Mouse (Mus musculus): ENCODE measurements around the gene Gm17622.

Gene Gm17622

DNA sequence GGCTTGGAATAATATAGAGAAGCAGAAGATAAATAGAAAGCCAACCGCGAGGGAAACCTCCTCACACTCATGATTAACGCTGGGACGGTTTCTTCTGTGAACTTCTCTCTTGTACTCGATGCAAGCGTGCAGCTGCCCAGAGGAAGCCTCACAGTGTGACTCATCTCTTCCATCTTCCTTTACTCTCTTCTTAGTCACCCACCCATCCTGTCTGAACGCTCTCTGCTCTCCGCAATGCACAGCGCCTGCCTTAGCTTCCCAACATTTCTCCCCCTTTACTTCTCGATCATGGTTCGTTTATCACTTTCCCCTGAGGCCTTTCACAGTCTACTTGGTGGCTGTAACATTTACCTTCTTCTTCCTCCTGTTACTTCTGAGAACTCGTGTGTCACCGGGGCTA lies 20.1 kb downstream of the Gm17622 start:
- no peak for DNase-seq (ENCODE audit: low spot score)

DNA sequence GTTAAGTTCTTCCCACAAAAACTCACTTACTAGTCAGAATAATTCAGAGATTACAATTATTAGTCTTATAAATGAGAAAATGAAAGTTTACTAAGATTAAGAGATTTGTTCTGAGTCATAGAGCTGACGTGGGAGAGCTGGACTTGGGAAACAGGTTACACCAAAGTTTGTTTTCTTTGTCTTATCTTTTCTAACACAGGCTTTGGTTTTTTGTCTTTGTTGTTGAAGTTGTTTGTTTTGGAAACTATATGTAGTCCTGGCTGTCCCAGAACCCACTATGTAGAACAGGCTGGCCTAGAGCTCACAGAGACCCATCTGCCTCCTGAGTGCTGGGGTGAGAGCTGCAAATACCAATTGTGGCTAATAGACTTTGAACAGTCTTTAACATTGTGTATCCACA lies 20.7 kb downstream of the Gm17622 start:
- DNase-seq (ENCODE audit: low spot score): no peak

DNA sequence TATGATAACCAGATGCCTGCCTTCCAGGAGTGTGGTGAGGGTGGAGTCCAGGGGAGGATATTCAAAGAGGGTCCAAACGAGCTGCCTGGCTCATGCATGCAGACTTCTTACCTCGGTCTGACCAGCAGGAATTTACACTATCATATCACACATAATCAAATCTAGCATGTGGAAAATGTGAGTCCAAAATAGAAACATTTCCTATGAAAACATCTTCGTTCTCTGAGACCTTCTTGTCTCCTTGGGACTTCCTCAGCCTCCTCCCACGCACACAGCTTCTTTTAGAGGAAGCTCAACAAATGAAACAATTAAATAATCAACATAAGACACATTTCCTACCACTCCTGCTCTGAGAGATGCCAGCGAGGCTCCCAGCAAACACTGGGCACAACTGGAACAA lies 21.4 kb downstream of the Gm17622 start:
- DNase-seq (ENCODE audit: low spot score): no peak

DNA sequence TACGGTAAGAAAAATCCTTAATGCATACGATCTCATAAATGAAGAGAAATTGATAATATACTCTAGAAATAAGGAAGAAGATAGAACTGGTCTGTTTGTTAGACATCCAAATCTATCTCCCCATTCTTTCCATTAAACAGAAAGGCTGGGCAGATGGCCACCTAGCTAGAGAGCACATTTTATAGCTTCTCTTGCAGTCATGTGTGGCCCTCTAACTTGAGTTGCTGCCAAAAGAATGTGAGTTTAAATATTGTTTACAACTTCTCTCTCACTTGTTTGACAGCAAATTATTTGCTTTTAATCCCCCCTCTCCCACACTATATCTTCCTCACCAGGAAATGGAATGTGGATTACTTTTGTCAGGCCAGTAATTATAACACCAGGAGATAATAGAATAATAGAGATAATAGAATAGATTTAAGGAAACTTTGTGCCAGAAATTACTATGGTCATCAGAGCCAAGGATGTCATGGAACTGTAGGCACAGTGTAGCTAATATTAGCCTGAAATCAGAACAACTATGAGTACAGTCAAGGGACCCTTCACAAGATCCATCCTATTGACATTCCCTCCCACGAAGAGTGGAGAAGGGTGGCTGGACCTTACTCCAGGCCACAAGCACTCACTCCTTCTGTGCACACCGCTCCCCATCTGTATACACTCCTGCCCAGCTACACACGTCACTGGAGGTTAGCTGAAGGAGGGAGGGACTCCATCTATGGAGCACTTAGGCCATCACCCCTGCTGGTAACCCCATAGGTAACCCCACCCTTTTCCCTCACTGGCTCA lies 23.8 kb downstream of the Gm17622 start:
- no peak for DNase-seq (ENCODE audit: low spot score)

DNA sequence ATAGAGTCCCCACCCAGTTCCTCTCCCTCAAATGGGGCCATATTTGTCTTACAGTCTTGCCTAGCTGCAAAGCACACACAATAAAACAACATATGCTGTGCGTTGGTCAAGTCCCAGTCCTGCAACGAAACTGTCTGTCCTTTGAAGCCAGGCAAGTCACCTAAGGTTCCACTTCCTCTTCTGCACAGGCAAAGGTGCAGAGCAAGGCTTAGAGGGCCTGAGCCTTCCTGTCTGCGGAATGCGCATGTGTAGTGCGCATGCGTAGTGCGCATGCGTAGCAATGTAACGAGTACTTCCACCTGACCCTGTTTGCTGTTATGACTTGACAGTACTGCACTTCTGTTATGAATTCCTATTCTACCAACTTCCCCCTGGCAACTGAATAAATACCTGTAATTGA lies 25.7 kb downstream of the Gm17622 start:
- no peak for DNase-seq (ENCODE audit: low spot score)

DNA sequence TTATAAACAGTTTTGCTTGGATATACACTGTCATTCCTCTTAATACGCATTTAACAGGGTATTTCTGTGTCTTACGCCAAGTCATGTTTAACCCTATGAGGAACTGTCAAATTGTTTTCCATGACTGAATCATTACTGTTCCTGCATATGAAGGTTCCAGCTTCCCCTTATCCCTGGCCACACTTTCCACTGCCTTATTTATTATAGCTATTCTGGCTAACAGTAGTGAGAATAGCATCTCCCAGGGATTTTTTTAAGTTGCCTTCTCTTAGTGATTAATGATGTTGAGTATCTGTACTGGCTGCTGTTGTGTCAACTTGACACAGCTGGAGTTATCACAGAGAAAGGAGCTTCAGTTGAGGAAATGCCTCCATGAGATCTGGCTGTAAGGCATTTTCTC lies 26.8 kb downstream of the Gm17622 start:
- DNase-seq (ENCODE audit: low spot score): no peak

DNA sequence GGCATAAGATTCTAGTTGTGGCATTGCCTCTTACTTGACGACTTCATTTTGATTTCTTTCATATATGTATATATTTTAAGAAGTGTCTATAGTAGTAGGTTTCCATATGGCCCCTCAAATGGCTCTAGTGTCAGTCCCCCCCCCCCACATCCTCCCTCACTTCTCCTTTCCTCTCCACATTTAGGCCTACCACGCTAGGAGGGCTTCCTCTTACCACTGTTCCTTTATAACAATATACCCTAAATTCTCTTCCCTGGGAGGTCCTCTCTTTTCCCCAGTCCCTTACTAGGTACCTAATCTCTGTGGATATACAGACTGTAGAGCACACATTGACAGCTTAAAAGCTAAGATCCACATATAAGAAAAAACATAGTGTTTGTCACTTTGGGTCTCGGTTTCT lies 30.8 kb downstream of the Gm17622 start:
- DNase-seq (ENCODE audit: low spot score): no peak

DNA sequence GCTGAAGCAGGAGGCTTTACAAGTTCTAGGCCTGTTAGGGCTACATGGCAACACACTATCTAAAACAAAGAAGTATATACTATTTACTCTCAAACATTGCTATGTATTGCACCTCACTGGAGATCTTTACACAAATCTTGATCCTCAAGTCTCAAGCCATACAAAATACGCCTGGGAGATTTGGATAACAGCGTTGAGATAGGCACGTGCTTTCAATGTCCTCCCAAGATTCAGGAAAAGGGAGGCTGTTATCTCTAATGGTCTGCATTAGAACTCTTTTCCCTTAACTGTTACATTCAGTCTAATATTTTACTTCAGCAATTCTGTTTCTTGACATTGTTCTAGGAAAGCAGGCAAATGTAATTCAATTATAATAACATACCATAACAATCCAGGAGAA lies 36.5 kb downstream of the Gm17622 start:
- DNase-seq (ENCODE audit: low spot score): no peak

DNA sequence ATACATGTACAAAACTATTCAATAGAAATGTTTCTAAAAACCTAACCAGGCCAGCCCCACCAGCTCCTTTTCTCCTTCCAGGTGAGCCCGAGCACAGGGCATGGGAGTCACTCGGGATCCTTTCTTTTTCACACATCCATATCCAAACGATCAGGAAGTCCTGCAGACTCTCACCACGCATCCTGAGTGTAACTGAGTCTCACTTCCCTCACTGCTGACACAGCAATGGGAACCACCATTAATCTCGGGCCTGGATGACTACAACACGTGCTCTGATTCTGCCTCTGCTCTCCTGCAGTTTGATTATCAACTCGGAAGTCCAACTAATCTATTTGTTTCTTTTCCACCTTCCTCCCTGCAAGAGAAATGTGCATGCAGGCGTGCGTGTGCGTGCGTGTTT lies 37.3 kb downstream of the Gm17622 start:
- no peak for DNase-seq (ENCODE audit: low spot score)

DNA sequence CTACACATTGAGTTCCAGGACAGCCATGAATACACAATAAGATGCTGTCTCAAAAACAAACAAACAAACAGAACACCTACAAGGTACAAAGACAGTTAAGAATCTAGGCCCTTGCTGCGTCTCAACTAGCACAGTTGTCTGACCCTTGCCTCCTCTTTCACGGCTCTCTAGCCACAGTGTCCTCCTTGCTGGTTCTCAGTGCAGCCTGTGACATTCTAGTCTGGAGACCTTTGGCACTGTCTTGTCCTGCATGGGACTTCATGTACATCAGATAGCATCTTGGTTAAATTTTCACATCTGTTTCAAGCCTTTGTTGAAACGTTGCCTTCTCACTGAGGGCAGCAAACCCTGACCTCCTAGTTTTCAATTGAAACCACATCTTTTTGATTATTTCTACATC lies 38.2 kb downstream of the Gm17622 start:
- DNase-seq (ENCODE audit: low spot score): no peak

DNA sequence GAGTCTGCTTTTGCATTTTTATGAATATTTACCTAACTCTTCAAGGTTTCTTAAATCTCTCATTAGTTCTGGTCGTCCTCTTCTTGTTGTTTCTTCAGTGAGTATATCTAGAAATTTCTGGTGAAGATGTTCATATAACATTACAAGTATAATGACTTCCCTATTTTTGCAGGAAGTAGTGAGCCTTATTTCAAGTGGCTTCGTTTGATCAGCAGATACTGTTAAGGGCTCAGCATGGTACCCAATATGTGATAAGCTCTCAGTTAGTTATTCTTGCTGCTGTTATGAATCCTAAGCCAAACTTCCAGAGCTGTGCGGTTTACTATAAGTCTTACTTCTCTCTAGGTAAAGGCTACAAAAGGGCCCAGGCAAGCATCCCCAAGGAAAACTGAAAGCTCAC lies 39.0 kb downstream of the Gm17622 start:
- no peak for DNase-seq (ENCODE audit: low spot score)

DNA sequence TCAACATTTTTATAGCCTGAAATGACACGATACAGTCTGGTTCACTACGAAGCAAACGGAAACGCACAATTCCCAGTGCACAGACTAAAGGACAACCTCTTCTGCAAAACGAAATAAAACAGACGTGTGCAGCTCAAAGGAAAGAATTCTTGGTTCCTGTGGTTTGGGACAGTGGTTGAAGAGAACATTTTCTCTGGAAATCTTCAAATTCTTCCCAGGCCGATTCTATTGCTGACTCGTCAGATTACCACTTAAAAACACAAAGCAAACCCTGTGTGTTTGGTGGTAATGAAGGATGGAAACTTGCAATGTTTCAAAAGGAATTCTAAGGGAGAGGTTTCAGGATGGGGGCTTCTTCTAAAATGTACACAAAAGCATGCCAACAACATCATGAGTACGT lies 39.5 kb downstream of the Gm17622 start:
- DNase-seq (ENCODE audit: low spot score): no peak

DNA sequence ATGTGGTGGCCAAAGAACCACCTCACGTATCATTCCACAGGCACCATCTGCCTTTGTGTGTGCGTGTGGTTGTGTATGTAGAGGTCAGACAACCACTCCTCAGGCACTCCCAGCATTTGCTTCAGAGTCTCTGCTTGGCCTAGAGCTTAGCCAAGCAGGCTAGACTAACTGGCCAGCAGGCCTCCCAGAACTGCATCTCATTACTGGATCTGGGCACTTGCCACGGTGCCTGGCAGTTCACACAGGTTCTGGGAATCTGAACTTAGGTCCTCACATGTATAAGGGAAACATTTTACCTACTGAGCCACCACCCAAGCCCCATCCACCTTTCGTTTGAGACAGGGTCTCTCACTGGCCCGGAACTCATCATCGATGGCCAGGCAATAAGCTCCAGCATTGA lies 41.6 kb downstream of the Gm17622 start:
- no peak for DNase-seq (ENCODE audit: low spot score)

DNA sequence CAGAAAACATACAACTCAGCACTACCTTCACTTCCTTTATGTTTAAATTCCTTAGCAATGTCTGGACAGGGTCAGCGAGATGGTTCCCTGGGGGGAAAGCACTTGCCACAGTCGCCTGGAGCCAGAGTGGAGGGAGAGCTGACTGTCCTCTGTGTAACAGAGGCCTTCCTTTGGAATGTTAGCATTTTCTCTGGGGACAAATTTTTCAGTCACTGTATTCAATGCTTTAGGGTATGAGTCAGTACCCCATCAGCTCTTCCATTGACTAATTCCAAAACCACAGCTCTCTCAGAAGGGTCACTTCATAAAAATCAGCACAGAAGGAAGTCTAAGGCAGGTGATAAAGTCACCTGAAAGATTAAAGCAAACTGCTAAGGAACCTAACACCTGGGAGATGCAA lies 43.2 kb downstream of the Gm17622 start:
- DNase-seq (ENCODE audit: low spot score): no peak

DNA sequence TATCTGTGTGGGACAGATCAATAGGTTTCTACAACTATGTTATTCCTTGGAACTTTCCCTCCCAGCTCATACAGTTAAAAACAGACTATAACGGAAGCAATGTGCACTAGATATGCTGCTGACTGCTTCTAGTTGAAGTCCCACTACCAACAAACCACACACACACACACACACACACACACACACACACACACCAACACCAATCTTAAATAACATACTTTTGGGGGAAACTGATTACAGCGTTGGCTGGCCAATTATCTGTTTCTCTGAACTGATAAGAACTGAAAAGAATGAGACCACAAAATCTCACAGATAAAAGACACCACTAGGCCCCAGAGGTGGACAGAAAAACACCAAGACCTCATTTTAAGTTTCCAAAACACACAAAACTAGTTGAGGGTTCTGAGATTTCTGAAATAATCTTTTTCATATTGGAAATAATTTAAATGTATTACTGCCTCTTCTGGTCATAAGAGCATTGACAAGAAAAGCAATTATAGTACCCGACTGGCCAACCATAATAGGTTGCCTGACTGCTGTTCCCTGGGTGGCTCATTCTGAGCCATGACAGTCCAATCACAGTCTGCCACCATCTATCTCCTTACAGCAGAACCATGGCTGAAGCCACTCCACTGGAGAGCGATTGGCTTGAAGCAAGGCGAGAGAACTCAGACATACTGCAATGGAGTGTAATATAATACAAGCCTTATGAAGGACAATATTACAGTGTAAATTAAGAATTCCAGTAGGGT lies 46.5 kb downstream of the Gm17622 start:
- DNase-seq (ENCODE audit: low spot score): no peak

DNA sequence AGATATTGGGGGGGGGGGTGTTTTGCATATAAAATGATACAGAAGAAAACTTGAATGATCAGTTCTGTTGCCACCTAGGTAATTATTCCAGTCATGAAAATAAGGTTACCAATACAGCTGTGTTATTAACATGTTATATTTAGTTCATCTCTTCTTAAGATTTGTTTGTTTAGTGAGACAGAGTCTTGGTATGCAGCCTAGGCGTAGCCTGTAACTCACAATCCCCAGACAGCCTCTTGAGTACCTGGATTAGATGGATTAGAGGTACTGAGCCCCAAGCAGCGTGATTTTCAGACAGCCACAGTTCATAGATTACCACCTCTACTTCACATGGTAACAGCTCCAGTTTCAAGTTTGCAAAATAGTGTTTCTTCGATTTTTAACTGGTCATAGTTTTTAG lies 47.6 kb downstream of the Gm17622 start:
- no peak for DNase-seq (ENCODE audit: low spot score)
